Mouse (Mus musculus) C2C12 (cell line): ENCODE measurements around the gene Enoph1. TPM values are rescaled to one million over a fixed set of nuclear protein-coding genes. Genes with fewer than 3 reads are reported as not detected.

Source experiments
- H3K27me3 ChIP-seq: one replicate; pipeline ENCODE4 v1.6.1; 2011; ENCODE audit not compliant: control insufficient read depth, insufficient read depth, insufficient read length
- H3K36me3 ChIP-seq: one replicate; pipeline ENCODE4 v1.6.1; 2011; ENCODE audit not compliant: control insufficient read depth, insufficient read depth
- H3K4me3 ChIP-seq: one replicate; pipeline ENCODE4 v1.5.1; 2011; ENCODE audit warnings: mild to moderate bottlenecking, control low read depth; ENCODE audit not compliant: poor library complexity, insufficient read depth, severe bottlenecking
- H3K79me2 ChIP-seq: one replicate; pipeline ENCODE4 v1.6.1; 2011; ENCODE audit not compliant: control insufficient read depth, insufficient read depth
- H3K79me3 ChIP-seq: one replicate; pipeline ENCODE4 v1.6.1; 2011; ENCODE audit warnings: low read depth, control low read depth
- H3ac ChIP-seq: one replicate; pipeline ENCODE3; 2011; ENCODE audit warnings: low read depth; ENCODE audit not compliant: control insufficient read depth, insufficient read length
- CEBPB ChIP-seq: IDR thresholded peaks from one replicate; pipeline ENCODE4 v1.6.1; 2011; ENCODE audit warnings: low read depth, mild to moderate bottlenecking, control low read depth, moderate library complexity
- CTCF ChIP-seq: IDR thresholded peaks from one replicate; pipeline ENCODE4 v1.5.1; 2011; ENCODE audit not compliant: control insufficient read depth, insufficient read depth, insufficient read length
- FOSL1 ChIP-seq: IDR thresholded peaks from one replicate; pipeline ENCODE4 v1.8.0; 2011; ENCODE audit warnings: mild to moderate bottlenecking, low read length; ENCODE audit not compliant: poor library complexity, insufficient read depth, severe bottlenecking
- MAX ChIP-seq: IDR thresholded peaks from one replicate; pipeline ENCODE4 v1.6.1; 2011; ENCODE audit warnings: mild to moderate bottlenecking, control low read depth
- MYOD1 ChIP-seq: IDR thresholded peaks from one replicate; pipeline ENCODE4 v1.6.1; 2011; ENCODE audit warnings: low read depth; ENCODE audit not compliant: control insufficient read depth, insufficient read length
- MYOG ChIP-seq: IDR thresholded peaks from one replicate; pipeline ENCODE4 v1.6.1; 2011; ENCODE audit not compliant: control insufficient read depth, insufficient read length; ENCODE audit errors: extremely low read depth
- USF1 ChIP-seq: IDR thresholded peaks from one replicate; pipeline ENCODE4 v1.6.1; 2011; ENCODE audit warnings: low read depth, mild to moderate bottlenecking, control low read depth, moderate library complexity
- polyA plus RNA-seq: library from polyadenylated mRNA; unstranded; fragments of >200 nt; fragmentation: generic; extraction: Trizol; gene quantifications from one replicate; pipeline ENCODE4 v1.2.1, GENCODE M21; 2012; ENCODE audit warnings: missing spikeins

Enoph1 gene
- polyA plus RNA-seq, 1 experiment = 35.3 TPM

- Histone ChIP-seq H3K79me3 (peaks cover 85% of the 10 kb centered on the region), H3ac (no peak overlapping the region), H3K36me3 (peaks cover 3% of the 10 kb centered on the region), H3K4me3 (no peak overlapping the region), H3K79me2 (peaks cover 95% of the 10 kb centered on the region), H3K27me3 (no peaks in the 10 kb centered on the region)
- TF ChIP-seq CTCF (no peak), MYOG (no peak), USF1 (no peak), CEBPB (no peak)
These were observed 7.4 kb downstream of the Enoph1 start for GRCm38 (mm10) chr5:100047143-100047640.

- no peak overlapping the region for H3ac ChIP-seq
- H3K79me2 ChIP-seq = peaks cover 95% of the 10 kb centered on the region
- TF ChIP-seq CTCF (no peak), MYOG (no peak), FOSL1 (no peak), CEBPB (no peak), USF1 (no peak), MYOD1 (no peak), MAX (no peak)
- peaks cover 84% of the 10 kb centered on the region for H3K79me3 ChIP-seq
- H3K36me3 ChIP-seq = peaks cover 3% of the 10 kb centered on the region
- H3K27me3 ChIP-seq = no peaks in the 10 kb centered on the region
- no peak overlapping the region for H3K4me3 ChIP-seq
These were observed 8.1 kb downstream of the Enoph1 start for GRCm38 (mm10) chr5:100047871-100048270.

GRCm38 (mm10) chr5:100049904-100050303, 10.1 kb downstream of the Enoph1 start:
- H3K27me3 ChIP-seq = no peaks in the 10 kb centered on the region
- peaks cover 7% of the 10 kb centered on the region for H3K36me3 ChIP-seq
- H3K79me2 ChIP-seq = peaks cover 91% of the 10 kb centered on the region
- H3K79me3 ChIP-seq = peaks cover 74% of the 10 kb centered on the region
- TF ChIP-seq CTCF = no peak
- TF ChIP-seq MYOG = no peak
- no peak for TF ChIP-seq CEBPB
- no peak for TF ChIP-seq MYOD1
- TF ChIP-seq USF1 = no peak
- TF ChIP-seq MAX = no peak
- TF ChIP-seq FOSL1 = no peak
- no peak overlapping the region for H3ac ChIP-seq
- H3K4me3 ChIP-seq = no peak overlapping the region

GRCm38 (mm10) chr5:100052728-100053127, 12.9 kb downstream of the Enoph1 start:
- Histone ChIP-seq H3ac (no peak overlapping the region), H3K36me3 (peaks cover 7% of the 10 kb centered on the region), H3K79me2 (peaks cover 89% of the 10 kb centered on the region), H3K79me3 (peaks cover 58% of the 10 kb centered on the region), H3K27me3 (no peaks in the 10 kb centered on the region), H3K4me3 (no peak overlapping the region)
- no peak for TF ChIP-seq FOSL1
- no peak for TF ChIP-seq CTCF
- no peak for TF ChIP-seq MYOD1
- TF ChIP-seq MAX = no peak
- TF ChIP-seq MYOG = no peak

GRCm38 (mm10) chr5:100054807-100055547, 15.2 kb downstream of the Enoph1 start:
- Histone ChIP-seq H3K36me3 (peaks cover 14% of the 10 kb centered on the region), H3ac (no peak overlapping the region), H3K79me3 (peaks cover 39% of the 10 kb centered on the region), H3K4me3 (no peak overlapping the region), H3K27me3 (no peaks in the 10 kb centered on the region), H3K79me2 (peaks cover 69% of the 10 kb centered on the region)
- TF ChIP-seq CTCF (no peak), FOSL1 (no peak), USF1 (no peak), MYOD1 (no peak), MYOG (no peak), CEBPB (no peak), MAX (no peak)
